Mouse (Mus musculus) natural killer cell, adult 2 months (primary cell): Measurements from ENCODE around the gene Tacc2.

Source experiments
- DNase-seq, 2 experiments: peaks; one replicate each; pipeline ENCODE4 v3.0.0; 2022; ENCODE audit warnings: low spot score in 2 of 2

The Tacc2 gene

GRCm38 (mm10) chr7:130690869-130691268 is 113.6 kb downstream of the Tacc2 start:
- no peak for DNase-seq

- DNase-seq = no peak
These were observed 114.7 kb downstream of the Tacc2 start for GRCm38 (mm10) chr7:130691931-130692330.

GRCm38 (mm10) chr7:130692392-130692942 is 115.2 kb downstream of the Tacc2 start:
- peak; percentile 18 to 20 for DNase-seq

- DNase-seq = no peak
These were observed 115.9 kb downstream of the Tacc2 start for GRCm38 (mm10) chr7:130692943-130693799.

GRCm38 (mm10) chr7:130693800-130694193 is 116.6 kb downstream of the Tacc2 start:
- DNase-seq = no peak

GRCm38 (mm10) chr7:130695669-130696338 is 118.6 kb downstream of the Tacc2 start:
- no peak for DNase-seq

- DNase-seq = no peak
These were observed 119.4 kb downstream of the Tacc2 start for GRCm38 (mm10) chr7:130696347-130697234.

GRCm38 (mm10) chr7:130698480-130698879 is 121.2 kb downstream of the Tacc2 start:
- no peak for DNase-seq

- DNase-seq = no peak
These were observed 124.1 kb downstream of the Tacc2 start for GRCm38 (mm10) chr7:130701336-130701735.

GRCm38 (mm10) chr7:130705230-130705629 is 128.0 kb downstream of the Tacc2 start:
- no peak for DNase-seq

GRCm38 (mm10) chr7:130708940-130709339 is 131.7 kb downstream of the Tacc2 start:
- no peak for DNase-seq

GRCm38 (mm10) chr7:130709372-130710274 is 132.4 kb downstream of the Tacc2 start:
- DNase-seq = no peak

GRCm38 (mm10) chr7:130711851-130712250 is 134.6 kb downstream of the Tacc2 start:
- no peak for DNase-seq

- DNase-seq = no peak
These were observed 136.1 kb downstream of the Tacc2 start for GRCm38 (mm10) chr7:130713319-130713718.

- DNase-seq = no peak
These were observed 138.2 kb downstream of the Tacc2 start for GRCm38 (mm10) chr7:130715467-130715866.

GRCm38 (mm10) chr7:130716341-130716740 is 139.1 kb downstream of the Tacc2 start:
- DNase-seq = no peak

- no peak for DNase-seq
These were observed 139.8 kb downstream of the Tacc2 start for GRCm38 (mm10) chr7:130716989-130717388.

GRCm38 (mm10) chr7:130719931-130720598 is 142.8 kb downstream of the Tacc2 start:
- DNase-seq = no peak

- DNase-seq = no peak
These were observed 143.6 kb downstream of the Tacc2 start for GRCm38 (mm10) chr7:130720646-130721335.
